Comparison of ENCODE assay signal across 9 mouse cellular contexts in genomic region chr5:137030416-137030810, GRCm38 (mm10). TPM values are rescaled to one million over a fixed set of nuclear protein-coding genes. Genes with fewer than 3 reads are reported as not detected.
DNase-seq lines count a peak whose midpoint lies in the region; ATAC-seq lines count a peak whose summit lies in the region.
"Had no signal": no experiment of that assay in that cellular context is flagged by ENCODE, and none has a peak within 500 bp of the region (broad histone marks: within the 10 kb centered on the region; RNA-seq: fewer than 3 reads in every experiment).

No protein-coding gene starts in this region.

- intact Hi-C loops in left cerebral cortex, postnatal 14 days (cut with DNase I), result loop anchor here (5.0 kb wide), 1 partner anchor 257 kb away; the partner anchor contains the start of gene Ache

- DNase-seq in liver, embryonic 11.5 days (ENCODE audit: low spot score), result no peak
- no peak for DNase-seq in liver
- DNase-seq in forebrain, embryonic 14.5 days (ENCODE audit: low spot score), result no peak
- DNase-seq in left cerebral cortex, postnatal 14 days (ENCODE audit: low spot score in 2 of 2), result peak; percentile 66 to 76
- peak; percentile 66 to 68 for DNase-seq in right cerebral cortex, adult 2 months (ENCODE audit: low spot score in 2 of 2)
- DNase-seq in gastrocnemius, postnatal 4 days (ENCODE audit: low spot score in 2 of 2), result no peak

- H3K9me3 ChIP-seq in liver, embryonic 11.5 days (ENCODE audit: control insufficient read depth, low read length), result no peaks in the 10 kb centered on the region
- H3K9me3 ChIP-seq in forebrain, embryonic 14.5 days (replicated peaks; ENCODE audit: control insufficient read depth, low read length), result no peaks in the 10 kb centered on the region

- WGBS in liver, embryonic 11.5 days, result 16% methylated on average over 22 of the region's 22 CpGs
- 8% methylated on average over 22 of the region's 22 CpGs for WGBS in forebrain, embryonic 14.5 days

- peak overlapping the region; percentile 80 for H3K4me2 ChIP-seq in liver, embryonic 11.5 days
- H3K4me2 ChIP-seq in forebrain, embryonic 14.5 days (ENCODE audit: low read length), result peak overlapping the region; percentile 97

- H3K4me1 ChIP-seq in liver, embryonic 11.5 days (replicated peaks; ENCODE audit: control insufficient read depth, insufficient read depth, low read length), result peaks cover 23% of the 10 kb centered on the region
- peaks cover 15% of the 10 kb centered on the region for H3K4me1 ChIP-seq in forebrain, embryonic 14.5 days (ENCODE audit: control insufficient read depth, insufficient read depth, low read length)

- ATAC-seq in liver, embryonic 11.5 days (replicated peaks; ENCODE audit: low FRiP score), result no peak
- ATAC-seq in forebrain, embryonic 14.5 days, result no peak
- no peak for ATAC-seq in activated CD4-positive, CD25-positive, alpha-beta regulatory T cell, adult 4 months
- no peak for ATAC-seq in inflammation-experienced regulatory T-cells, adult 6 months

- H3K36me3 ChIP-seq in liver, embryonic 11.5 days (ENCODE audit: control insufficient read depth, insufficient read depth, low read length), result no peaks in the 10 kb centered on the region; the same call in 1 of the 2 replicates
- H3K36me3 ChIP-seq in forebrain, embryonic 14.5 days (ENCODE audit: control insufficient read depth, insufficient read depth, low read length), result peaks cover 10% of the 10 kb centered on the region; the same call in 1 of the 2 replicates

- H3K4me3 ChIP-seq in liver, embryonic 11.5 days (ENCODE audit: low read depth, low read length), result 0 out of 2 replicates have a peak overlapping the region, but pooled peaks have one; percentile 46
- peak overlapping the region; percentile 46 for H3K4me3 ChIP-seq in forebrain, embryonic 14.5 days (ENCODE audit: low read depth, low read length)

- H3K27me3 ChIP-seq in liver, embryonic 11.5 days (replicated peaks; ENCODE audit: control insufficient read depth, insufficient read depth, low read length), result peaks cover 72% of the 10 kb centered on the region
- H3K27me3 ChIP-seq in forebrain, embryonic 14.5 days (replicated peaks; ENCODE audit: control insufficient read depth, insufficient read depth, low read length), result peaks cover 49% of the 10 kb centered on the region

- H3K9ac ChIP-seq in liver, embryonic 11.5 days (ENCODE audit: low read depth, low read length), result no peak overlapping the region
- H3K9ac ChIP-seq in forebrain, embryonic 14.5 days (ENCODE audit: low read length), result peak overlapping the region; percentile 57

- no peak overlapping the region for H3K27ac ChIP-seq in liver, embryonic 11.5 days (ENCODE audit: low read depth, low read length)
- no peak overlapping the region for H3K27ac ChIP-seq in forebrain, embryonic 14.5 days (ENCODE audit: low read depth, low read length)

RNA-seq across cellular contexts. Expression of gene Vgf, which starts 4.2 kb away (rescaled TPM):
- polyA plus RNA-seq in liver, embryonic 11.5 days (2014; fragmentation: Nextera tagmentation; extraction: Ambion mirVana), result 0.07 TPM in 1 of 2 replicates, not detected in the other
- 2.7 and 3.8 TPM in 2 replicates for polyA plus RNA-seq in forebrain, embryonic 14.5 days (2014; fragmentation: Nextera tagmentation; extraction: Ambion mirVana)
- total RNA-seq in left cerebral cortex, postnatal 14 days (2021), result 100 to 1,000 TPM; 278 to 317 TPM
- not detected for polyA plus RNA-seq in activated CD4-positive, CD25-positive, alpha-beta regulatory T cell, adult 4 months (2017; shearing (Covaris generic))
- polyA plus RNA-seq in inflammation-experienced regulatory T-cells, adult 6 months (2017; shearing (Covaris generic)), result not detected
- not detected for total RNA-seq in gastrocnemius, postnatal 4 days (2021)
- total RNA-seq: heart, adult 18-20 months had no signal

RNA-seq across cellular contexts. Expression of gene Ap1s1, which starts 15.5 kb away (rescaled TPM):
- 163 and 175 TPM in 2 replicates for polyA plus RNA-seq in liver, embryonic 11.5 days (2014; fragmentation: Nextera tagmentation; extraction: Ambion mirVana)
- 242 and 250 TPM in 2 replicates for polyA plus RNA-seq in forebrain, embryonic 14.5 days (2014; fragmentation: Nextera tagmentation; extraction: Ambion mirVana)
- total RNA-seq in left cerebral cortex, postnatal 14 days (2021), result 100 to 1,000 TPM; 235 to 257 TPM
- 10 to 100 TPM; 71.3 to 90.7 TPM for polyA plus RNA-seq in activated CD4-positive, CD25-positive, alpha-beta regulatory T cell, adult 4 months (2017; shearing (Covaris generic))
- polyA plus RNA-seq in inflammation-experienced regulatory T-cells, adult 6 months (2017; shearing (Covaris generic)), result 100 to 1,000 TPM in 1 of 3 experiments, 10 to 100 TPM in 2; 66.7 to 117 (median 68.0) TPM
- total RNA-seq in gastrocnemius, postnatal 4 days (2021), result 10 to 100 TPM; 67.3 to 68.0 TPM

RNA-seq across cellular contexts. Expression of gene Serpine1, which starts 41.7 kb away (rescaled TPM):
- polyA plus RNA-seq in liver, embryonic 11.5 days (2014; fragmentation: Nextera tagmentation; extraction: Ambion mirVana), result 0.09 and 0.15 TPM in 2 replicates
- 0.14 and 0.28 TPM in 2 replicates for polyA plus RNA-seq in forebrain, embryonic 14.5 days (2014; fragmentation: Nextera tagmentation; extraction: Ambion mirVana)
- total RNA-seq in left cerebral cortex, postnatal 14 days (2021), result 1 to 10 TPM in 1 of 2 experiments, under 1 TPM in 1; 0.76 to 1.3 TPM
- not detected for polyA plus RNA-seq in activated CD4-positive, CD25-positive, alpha-beta regulatory T cell, adult 4 months (2017; shearing (Covaris generic))
- not detected for polyA plus RNA-seq in inflammation-experienced regulatory T-cells, adult 6 months (2017; shearing (Covaris generic))
- total RNA-seq in gastrocnemius, postnatal 4 days (2021), result 1 to 10 TPM; 3.6 to 4.9 TPM

RNA-seq across cellular contexts. Expression of gene Znhit1, which starts 42.6 kb away (rescaled TPM):
- polyA plus RNA-seq in liver, embryonic 11.5 days (2014; fragmentation: Nextera tagmentation; extraction: Ambion mirVana), result 93.8 and 97.2 TPM in 2 replicates
- 125 and 136 TPM in 2 replicates for polyA plus RNA-seq in forebrain, embryonic 14.5 days (2014; fragmentation: Nextera tagmentation; extraction: Ambion mirVana)
- total RNA-seq in left cerebral cortex, postnatal 14 days (2021), result 10 to 100 TPM; 79.0 to 82.7 TPM
- 10 to 100 TPM; 56.5 to 66.5 TPM for polyA plus RNA-seq in activated CD4-positive, CD25-positive, alpha-beta regulatory T cell, adult 4 months (2017; shearing (Covaris generic))
- 10 to 100 TPM; 52.8 to 60.9 (median 60.7) TPM for polyA plus RNA-seq in inflammation-experienced regulatory T-cells, adult 6 months (2017; shearing (Covaris generic))
- 10 to 100 TPM; 40.4 to 45.4 TPM for total RNA-seq in gastrocnemius, postnatal 4 days (2021)

RNA-seq across cellular contexts. Expression of gene Plod3, which starts 43.6 kb away (rescaled TPM):
- polyA plus RNA-seq in liver, embryonic 11.5 days (2014; fragmentation: Nextera tagmentation; extraction: Ambion mirVana), result 28.7 and 29.2 TPM in 2 replicates
- polyA plus RNA-seq in forebrain, embryonic 14.5 days (2014; fragmentation: Nextera tagmentation; extraction: Ambion mirVana), result 21.7 and 22.2 TPM in 2 replicates
- 10 to 100 TPM; 32.2 to 36.5 TPM for total RNA-seq in left cerebral cortex, postnatal 14 days (2021)
- 1 to 10 TPM; 2.6 to 6.0 TPM for polyA plus RNA-seq in activated CD4-positive, CD25-positive, alpha-beta regulatory T cell, adult 4 months (2017; shearing (Covaris generic))
- polyA plus RNA-seq in inflammation-experienced regulatory T-cells, adult 6 months (2017; shearing (Covaris generic)), result 1 to 10 TPM; 4.7 to 6.7 (median 5.1) TPM
- 10 to 100 TPM; 40.9 to 46.4 TPM for total RNA-seq in gastrocnemius, postnatal 4 days (2021)

Comparison
In these comparisons a context has a peak if more than half of its experiments do, and no peak if none do; other contexts are left out.
1. DNase-seq: peak in left cerebral cortex, postnatal 14 days (2 of 2) and right cerebral cortex, adult 2 months (2 of 2); none in liver, embryonic 11.5 days (single experiment), liver (single experiment), forebrain, embryonic 14.5 days (single experiment) and gastrocnemius, postnatal 4 days (0 of 2).